Mouse (Mus musculus) G1E-ER4 (cell line): ENCODE data around the gene Nos1ap. TPM values are rescaled to one million over a fixed set of nuclear protein-coding genes. Genes with fewer than 3 reads are reported as not detected.

ENCODE experiments used
- GATA1 ChIP-seq: IDR thresholded peaks from one replicate; pipeline ENCODE4 v1.8.0; 2012; ENCODE audit warnings: low read length, inconsistent platforms
- polyA plus RNA-seq: library from polyadenylated mRNA; stranded (reverse); fragments of >175 nt; gene quantifications from 2 replicates; pipeline ENCODE4 v1.2.3, GENCODE M21; 2012

Nos1ap gene
- polyA plus RNA-seq, 1 experiment = 3.6 TPM

GRCm38 (mm10) chr1:170434146-170434545 is 155.5 kb downstream of the Nos1ap start:
- no peak for TF ChIP-seq GATA1

GRCm38 (mm10) chr1:170433661-170434060 is 156.0 kb downstream of the Nos1ap start:
- no peak for TF ChIP-seq GATA1

GRCm38 (mm10) chr1:170432288-170432687 is 157.4 kb downstream of the Nos1ap start:
- TF ChIP-seq GATA1 = no peak

GRCm38 (mm10) chr1:170431312-170431711 is 158.3 kb downstream of the Nos1ap start:
- no peak for TF ChIP-seq GATA1

- no peak for TF ChIP-seq GATA1
Measured at GRCm38 (mm10) chr1:170430660-170431059, 159.0 kb downstream of the Nos1ap start.

GRCm38 (mm10) chr1:170429656-170430055 is 160.0 kb downstream of the Nos1ap start:
- TF ChIP-seq GATA1 = no peak

GRCm38 (mm10) chr1:170428141-170428540 is 161.5 kb downstream of the Nos1ap start:
- no peak for TF ChIP-seq GATA1

- TF ChIP-seq GATA1 = no peak
Measured at GRCm38 (mm10) chr1:170424258-170424889, 165.3 kb downstream of the Nos1ap start.

- TF ChIP-seq GATA1 = no peak
Measured at GRCm38 (mm10) chr1:170423048-170423447, 166.6 kb downstream of the Nos1ap start.

GRCm38 (mm10) chr1:170422188-170422587 is 167.5 kb downstream of the Nos1ap start:
- no peak for TF ChIP-seq GATA1

GRCm38 (mm10) chr1:170419961-170420360 is 169.7 kb downstream of the Nos1ap start:
- no peak for TF ChIP-seq GATA1

- no peak for TF ChIP-seq GATA1
Measured at GRCm38 (mm10) chr1:170418131-170418530, 171.5 kb downstream of the Nos1ap start.

GRCm38 (mm10) chr1:170416967-170417366 is 172.7 kb downstream of the Nos1ap start:
- TF ChIP-seq GATA1 = no peak

GRCm38 (mm10) chr1:170416206-170416605 is 173.5 kb downstream of the Nos1ap start:
- TF ChIP-seq GATA1 = no peak

- TF ChIP-seq GATA1 = no peak
Measured at GRCm38 (mm10) chr1:170415395-170415794, 174.3 kb downstream of the Nos1ap start.

GRCm38 (mm10) chr1:170410402-170411191 is 179.1 kb downstream of the Nos1ap start:
- no peak for TF ChIP-seq GATA1

- TF ChIP-seq GATA1 = no peak
Measured at GRCm38 (mm10) chr1:170409091-170409490, 180.6 kb downstream of the Nos1ap start.
